Mouse (Mus musculus): ENCODE measurements around the gene Tm4sf4.

DNA sequence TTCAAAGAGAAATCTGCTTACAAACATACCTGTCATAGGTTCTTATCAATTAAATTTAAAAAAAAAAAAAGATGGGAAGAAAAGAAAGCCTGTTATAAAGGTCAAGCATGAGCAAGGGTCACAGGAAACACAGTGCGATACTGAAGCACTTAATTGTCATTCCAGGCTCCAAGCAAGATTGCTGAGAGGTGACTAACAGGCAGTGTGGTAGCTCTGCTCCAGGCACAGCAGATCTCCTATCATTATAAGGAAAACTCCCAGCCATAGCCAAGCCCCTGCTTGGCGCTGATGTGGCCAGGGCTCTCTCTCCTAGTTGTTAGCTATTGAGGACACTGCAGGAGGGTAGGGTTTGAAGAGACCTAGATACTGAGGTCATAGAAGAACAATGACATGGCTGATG lies 38.2 kb upstream of the Tm4sf4 start:
- no peak for TF ChIP-seq POLR2A (IDR thresholded peaks at IDR 0.05; ENCODE audit: low read depth, low read length)
- TF ChIP-seq CTCF (IDR thresholded peaks at IDR 0.05; ENCODE audit: borderline replicate concordance, insufficient read depth, low read length) = no peak
